Mouse (Mus musculus) MEL (cell line): ENCODE results near the gene Commd3. TPM values are rescaled to one million over a fixed set of nuclear protein-coding genes. Genes with fewer than 3 reads are reported as not detected.

Experiments used
- DNase-seq: peaks from one replicate; pipeline ENCODE4 v3.0.0; 2011; ENCODE audit warnings: low read depth, low spot score
- H3K27ac ChIP-seq: 2 replicates; pipeline ENCODE4 v1.5.1; 2012; ENCODE audit warnings: low read depth, mild to moderate bottlenecking, control low read depth, low read length, moderate library complexity; ENCODE audit not compliant: control insufficient read depth
- H3K27me3 ChIP-seq, 2 experiments: fragments of 150-350 bp in 1 of 2; sonication (generic) in 1 of 2; 2 replicates each; pipeline ENCODE4 v1.6.1; 2012; ENCODE audit warnings: low read length in 2 of 2, mild to moderate bottlenecking in 2 of 2, improper control_type of control experiment in 1 of 2, moderate library complexity in 1 of 2; ENCODE audit not compliant: insufficient read depth in 2 of 2, control insufficient read depth in 1 of 2
- H3K36me3 ChIP-seq, 2 experiments: 2 replicates each; pipeline ENCODE4 v1.6.1; 2012 to 2014; ENCODE audit warnings: low read length in 2 of 2, improper control_type of control experiment in 1 of 2, inconsistent platforms in 1 of 2, mild to moderate bottlenecking in 1 of 2; ENCODE audit not compliant: insufficient read depth in 2 of 2, control insufficient read depth in 1 of 2
- H3K4me1 ChIP-seq, 2 experiments: fragments of 150-350 bp in 1 of 2; sonication (generic) in 1 of 2; 2 replicates each; pipeline ENCODE4 v1.6.1; 2012; ENCODE audit warnings: low read length in 2 of 2, improper control_type of control experiment in 1 of 2, mild to moderate bottlenecking in 1 of 2; ENCODE audit not compliant: insufficient read depth in 2 of 2, control insufficient read depth in 1 of 2
- H3K4me3 ChIP-seq, 2 experiments: fragments of 150-350 bp in 1 of 2; sonication (generic) in 1 of 2; 2 replicates each; pipeline ENCODE4 v1.5.1; 2012; ENCODE audit warnings: low read depth in 2 of 2, low read length in 2 of 2, mild to moderate bottlenecking in 2 of 2, moderate library complexity in 2 of 2, control low read depth in 1 of 2, improper control_type of control experiment in 1 of 2; ENCODE audit not compliant: control insufficient read depth in 1 of 2, insufficient read depth in 1 of 2
- H3K79me2 ChIP-seq: 2 replicates; pipeline ENCODE4 v1.6.1; 2012; ENCODE audit warnings: mild to moderate bottlenecking, low read length, moderate library complexity; ENCODE audit not compliant: control insufficient read depth, poor library complexity, insufficient read depth
- H3K9ac ChIP-seq: 2 replicates; pipeline ENCODE4 v1.6.1; 2012; ENCODE audit warnings: low read depth, mild to moderate bottlenecking, control low read depth, low read length, moderate library complexity; ENCODE audit not compliant: control insufficient read depth, poor library complexity, severe bottlenecking
- H3K9me3 ChIP-seq: fragments of 150-350 bp; sonication (generic); replicated peaks from 2 replicates; pipeline ENCODE4 v1.6.1; 2012; ENCODE audit warnings: mild to moderate bottlenecking, low read length, improper control_type of control experiment, moderate library complexity; ENCODE audit not compliant: insufficient read depth
- CHD1 ChIP-seq: IDR thresholded peaks from 2 replicates; pipeline ENCODE4 v1.6.1; 2012; ENCODE audit warnings: low read depth, mild to moderate bottlenecking, inconsistent platforms, low read length, improper control_type of control experiment
- E2F4 ChIP-seq: IDR thresholded peaks from 2 replicates; pipeline ENCODE4 v1.6.1; 2011; ENCODE audit warnings: low read depth, low read length, improper control_type of control experiment, borderline replicate concordance
- EP300 ChIP-seq, 2 experiments: IDR thresholded peaks; 2 replicates each; pipeline ENCODE4 v1.6.1; 2011; ENCODE audit warnings: improper control_type of control experiment in 2 of 2, low read length in 2 of 2, low read depth in 1 of 2, mild to moderate bottlenecking in 1 of 2
- GABPA ChIP-seq: IDR thresholded peaks from 2 replicates; pipeline ENCODE4 v1.6.1; 2012; ENCODE audit warnings: low read depth, mild to moderate bottlenecking, inconsistent platforms, low read length, improper control_type of control experiment, moderate library complexity
- GATA1 ChIP-seq: IDR thresholded peaks from 2 replicates; pipeline ENCODE4 v1.6.1; 2011; ENCODE audit warnings: low read depth, low read length, improper control_type of control experiment
- JUND ChIP-seq: IDR thresholded peaks from 2 replicates; pipeline ENCODE4 v1.6.1; 2011; ENCODE audit warnings: low read depth, mild to moderate bottlenecking, improper control_type of control experiment, low read length
- KAT2A ChIP-seq: conservative IDR thresholded peaks from 2 replicates; pipeline ENCODE4 v1.6.1; 2012; ENCODE audit warnings: low read depth, low read length, improper control_type of control experiment, inconsistent platforms
- NELFE ChIP-seq: IDR thresholded peaks from 2 replicates; pipeline ENCODE4 v1.6.1; 2011; ENCODE audit warnings: low read depth, low read length, improper control_type of control experiment
- NRF1 ChIP-seq: IDR thresholded peaks from 2 replicates; pipeline ENCODE4 v1.6.1; 2014; ENCODE audit warnings: low read depth, mild to moderate bottlenecking, inconsistent platforms, low read length, improper control_type of control experiment, moderate library complexity; ENCODE audit not compliant: poor library complexity, insufficient read depth, severe bottlenecking
- POLR2A ChIP-seq, 2 experiments: IDR thresholded peaks; 2 replicates each; pipeline ENCODE4 v1.6.1; 2011 to 2012; ENCODE audit warnings: low read length in 2 of 2, mild to moderate bottlenecking in 2 of 2, control low read depth in 1 of 2, improper control_type of control experiment in 1 of 2, low read depth in 1 of 2, moderate library complexity in 1 of 2; ENCODE audit not compliant: control insufficient read depth in 1 of 2, insufficient read depth in 1 of 2, poor library complexity in 1 of 2
- POLR2AphosphoS2 ChIP-seq: IDR thresholded peaks from 2 replicates; pipeline ENCODE4 v1.6.1; 2011; ENCODE audit warnings: low read length, improper control_type of control experiment
- POLR2AphosphoS5 ChIP-seq: IDR thresholded peaks from 2 replicates; pipeline ENCODE4 v1.6.1; 2012; ENCODE audit warnings: low read depth, borderline replicate concordance, mild to moderate bottlenecking, inconsistent platforms, low read length, moderate library complexity, mixed read lengths
- SIN3A ChIP-seq: IDR thresholded peaks from 2 replicates; pipeline ENCODE4 v1.6.1; 2012; ENCODE audit warnings: low read length, improper control_type of control experiment, inconsistent platforms
- SMC3 ChIP-seq: IDR thresholded peaks from 2 replicates; pipeline ENCODE4 v1.6.1; 2011; ENCODE audit warnings: low read depth, low read length, improper control_type of control experiment
- TBP ChIP-seq: IDR thresholded peaks from 2 replicates; pipeline ENCODE4 v1.8.0; 2011; ENCODE audit warnings: low read depth, low read length, improper control_type of control experiment
- UBTF ChIP-seq: IDR thresholded peaks from 2 replicates; pipeline ENCODE4 v1.6.1; 2012; ENCODE audit warnings: low read depth, mild to moderate bottlenecking, inconsistent platforms, low read length, improper control_type of control experiment, moderate library complexity, borderline replicate concordance; ENCODE audit not compliant: insufficient read depth
- USF1 ChIP-seq: IDR thresholded peaks from 2 replicates; pipeline ENCODE4 v1.6.1; 2014; ENCODE audit warnings: low read depth, mild to moderate bottlenecking, inconsistent platforms, low read length, improper control_type of control experiment, moderate library complexity
- USF2 ChIP-seq, 2 experiments: IDR thresholded peaks; 2 replicates each; pipeline ENCODE4 v1.6.1; 2011 to 2012; ENCODE audit warnings: improper control_type of control experiment in 2 of 2, low read length in 2 of 2, borderline replicate concordance in 1 of 2, inconsistent platforms in 1 of 2, low read depth in 1 of 2, mild to moderate bottlenecking in 1 of 2; ENCODE audit not compliant: insufficient read depth in 1 of 2
- ZC3H11A ChIP-seq: IDR thresholded peaks from 2 replicates; pipeline ENCODE4 v1.6.1; 2012; ENCODE audit warnings: low read depth, mild to moderate bottlenecking, inconsistent platforms, low read length, improper control_type of control experiment
- ZNF384 ChIP-seq: IDR thresholded peaks from 2 replicates; pipeline ENCODE4 v1.6.1; 2012; ENCODE audit warnings: low read depth, mild to moderate bottlenecking, inconsistent platforms, low read length, improper control_type of control experiment
- polyA plus RNA-seq, 2 experiments: library from polyadenylated mRNA; stranded (reverse) in 1 of 2; unstranded in 1 of 2; fragments of >175 nt in 1 of 2; fragments of >200 nt in 1 of 2; gene quantifications; 2 replicates each; pipeline versions ENCODE4 v1.2.1 to v1.2.4; 2012; ENCODE audit warnings: low replicate concordance in 2 of 2, low read depth in 1 of 2; ENCODE audit not compliant: insufficient read length in 2 of 2, insufficient read depth in 1 of 2, missing spikeins in 1 of 2
- total RNA-seq: library from RNA; depleted of rRNA; stranded (reverse); fragments of 300-350 nt; gene quantifications from 2 replicates; pipeline ENCODE4 v1.2.3, GENCODE M21; 2012

The Commd3 gene
- total and polyA plus RNA-seq, 3 experiments, result 47.0 to 70.7 TPM; not detected in 1

GRCm38 (mm10) chr2:18688708-18689063, 16.5 kb downstream of the Commd3 start:
- TF ChIP-seq POLR2AphosphoS5 (no peak), EP300 (IDR thresholded peaks at IDR 0.05; ENCODE audit: low read depth in 1 of 2, low read length in 2 of 2) (no peak)
- TF ChIP-seq, all 39 proteins: peak for 0
- H3K9ac ChIP-seq, result no peak overlapping the region
- DNase-seq, result no peak
- H3K9me3 ChIP-seq, result no peaks in the 10 kb centered on the region
- no peak overlapping the region for H3K4me3 ChIP-seq
- no peaks in the 10 kb centered on the region for H3K79me2 ChIP-seq
- H3K36me3 ChIP-seq, result peaks cover 0 to 2% of the 10 kb centered on the region in 2 experiments; a peak in 2 of 4 replicates
- H3K27me3 ChIP-seq, result peaks cover 1 to 5% of the 10 kb centered on the region in 2 experiments; a peak in 3 of 4 replicates
- no peaks in the 10 kb centered on the region for H3K4me1 ChIP-seq
- no peak overlapping the region for H3K27ac ChIP-seq

GRCm38 (mm10) chr2:18689064-18689921, 17.1 kb downstream of the Commd3 start:
- Histone ChIP-seq H3K79me2 (peaks cover 4% of the 10 kb centered on the region; the same call in 1 of the 2 replicates), H3K4me3 (no peak overlapping the region), H3K9me3 (no peaks in the 10 kb centered on the region), H3K27ac (no peak overlapping the region), H3K4me1 (no peaks in the 10 kb centered on the region), H3K9ac (no peak overlapping the region), H3K27me3 (peaks cover 1 to 5% of the 10 kb centered on the region in 2 experiments; a peak in 3 of 4 replicates), H3K36me3 (no peaks in the 10 kb centered on the region; a peak in 2 of 4 replicates)
- TF ChIP-seq GABPA, result no peak
- no peak for TF ChIP-seq UBTF
- no peak for TF ChIP-seq NRF1
- TF ChIP-seq EP300 (IDR thresholded peaks at IDR 0.05; ENCODE audit: low read depth in 1 of 2, low read length in 2 of 2), result no peak
- no peak for TF ChIP-seq SIN3A
- no peak for TF ChIP-seq SMC3
- no peak for TF ChIP-seq POLR2A (IDR thresholded peaks at IDR 0.05; ENCODE audit: control insufficient read depth in 1 of 2, insufficient read depth in 1 of 2, low read depth in 1 of 2, low read length in 2 of 2, poor library complexity in 1 of 2)
- TF ChIP-seq ZNF384, result no peak
- no peak for TF ChIP-seq E2F4
- no peak for TF ChIP-seq ZC3H11A
- no peak for TF ChIP-seq POLR2AphosphoS2
- no peak for TF ChIP-seq CHD1
- no peak for TF ChIP-seq KAT2A
- no peak for TF ChIP-seq POLR2AphosphoS5
- no peak for TF ChIP-seq JUND
- no peak for TF ChIP-seq USF1
- no peak for TF ChIP-seq GATA1
- no peak for TF ChIP-seq NELFE
- TF ChIP-seq TBP, result no peak
- TF ChIP-seq USF2 (IDR thresholded peaks at IDR 0.05; ENCODE audit: borderline replicate concordance in 1 of 2, insufficient read depth in 1 of 2, low read depth in 1 of 2, low read length in 2 of 2), result no peak
- no peak for DNase-seq
